Mouse (Mus musculus) limb, embryonic 14.5 days (tissue): Measurements from ENCODE around the gene Tmem33. TPM values are rescaled to one million over a fixed set of nuclear protein-coding genes. Genes with fewer than 3 reads are reported as not detected.

ENCODE experiments used
- ATAC-seq: fragments of 200-750 bp; cut with Nextera tagmentation; 2 replicates; pipeline ENCODE4 v1.8.0; 2017; ENCODE audit warnings: low read depth, moderate number of reproducible peaks, moderate TSS enrichment; ENCODE audit not compliant: low FRiP score
- DNase-seq: peaks from one replicate; pipeline ENCODE4 v3.0.0-alpha.2; 2015; ENCODE audit warnings: low spot score
- H3K27ac ChIP-seq: fragments of 300-500 bp; sonication (generic); replicated peaks from 2 replicates; pipeline ENCODE4 v1.5.1; 2014; ENCODE audit warnings: low read depth, mild to moderate bottlenecking, low read length, moderate library complexity, mixed read lengths
- H3K27me3 ChIP-seq: fragments of 300-500 bp; sonication (generic); 2 replicates; pipeline ENCODE4 v1.6.1; 2014; ENCODE audit warnings: low read length, mixed read lengths; ENCODE audit not compliant: control insufficient read depth, insufficient read depth
- H3K36me3 ChIP-seq: fragments of 300-500 bp; sonication (generic); 2 replicates; pipeline ENCODE4 v1.6.1; 2014; ENCODE audit warnings: mild to moderate bottlenecking, low read length, moderate library complexity, mixed read lengths; ENCODE audit not compliant: control insufficient read depth, insufficient read depth
- H3K4me1 ChIP-seq: fragments of 300-500 bp; sonication (generic); 2 replicates; pipeline ENCODE4 v1.6.1; 2014; ENCODE audit warnings: antibody characterized with exemption, low read length, mixed read lengths; ENCODE audit not compliant: control insufficient read depth, insufficient read depth
- H3K4me2 ChIP-seq: fragments of 300-500 bp; sonication (generic); replicated peaks from 2 replicates; pipeline ENCODE4 v1.6.1; 2014; ENCODE audit warnings: low read depth, mild to moderate bottlenecking, low read length, moderate library complexity; ENCODE audit not compliant: severe bottlenecking
- H3K4me3 ChIP-seq: fragments of 300-500 bp; sonication (generic); replicated peaks from 2 replicates; pipeline ENCODE4 v1.5.1; 2014; ENCODE audit warnings: low read length
- H3K9ac ChIP-seq: fragments of 300-500 bp; sonication (generic); 2 replicates; pipeline ENCODE4 v1.6.1; 2014; ENCODE audit warnings: mild to moderate bottlenecking, low read depth, low read length, moderate library complexity; ENCODE audit not compliant: severe bottlenecking
- H3K9me3 ChIP-seq: fragments of 300-500 bp; sonication (generic); 2 replicates; pipeline ENCODE4 v1.6.1; 2016; ENCODE audit warnings: low read length; ENCODE audit not compliant: control insufficient read depth
- POLR2A ChIP-seq: fragments of 200-500 bp; IDR thresholded peaks from 2 replicates; pipeline ENCODE4 v1.8.0; 2012; ENCODE audit warnings: inconsistent platforms, mild to moderate bottlenecking, moderate library complexity, borderline replicate concordance; ENCODE audit not compliant: insufficient read depth, insufficient read length; ENCODE audit errors: extremely low read depth
- WGBS: fragments of 180-500 bp; shearing (Covaris S2); extraction: QIAGEN DNeasy Blood & Tissue Kit; methylation state at CpG from one replicate; pipeline ENCODE4 v1.1.7; 2014; 5-methylcytosine and 5-hydroxymethylcytosine counted together
- polyA plus RNA-seq, 2 experiments: library from polyadenylated mRNA; depleted of rRNA in 1 of 2; stranded (reverse) in 1 of 2; unstranded in 1 of 2; fragments of >200 nt; fragmentation: Nextera tagmentation in 1 of 2; extraction: Ambion mirVana in 1 of 2; gene quantifications; 2 replicates each; pipeline versions ENCODE4 v1.2.1 to v1.2.3; 2012 to 2014

Tmem33 gene
- polyA plus RNA-seq, 2 experiments, result 55.4 to 77.5 TPM

DNA sequence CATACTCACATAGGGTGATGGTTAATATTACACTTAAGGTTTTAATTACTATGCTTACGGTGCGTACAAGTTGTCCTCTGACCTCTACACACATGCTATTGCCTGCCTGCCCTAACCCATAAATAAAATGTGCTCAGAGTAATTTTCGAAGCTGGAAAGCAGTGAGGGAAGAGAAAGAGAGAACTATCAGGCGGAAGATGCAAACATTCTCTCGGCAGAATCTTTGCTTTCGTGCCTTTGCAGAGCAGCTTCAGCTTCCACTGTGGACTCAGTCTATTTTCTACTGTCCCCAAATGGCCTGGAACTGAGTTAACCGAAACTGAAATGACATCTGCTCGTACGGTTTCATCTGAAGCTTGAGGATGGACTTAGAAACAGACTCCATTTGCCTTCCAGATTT, 1.9 kb upstream of the Tmem33 start:
- DNase-seq (no peak), ATAC-seq (no peak)
- WGBS, result 70% methylated on average over 9 of the region's 9 CpGs
- Histone ChIP-seq H3K27ac (no peak overlapping the region), H3K4me3 (no peak overlapping the region), H3K36me3 (0 out of 2 replicates have a peak, but pooled peaks cover 3% of the 10 kb centered on the region), H3K9ac (no peak overlapping the region), H3K4me2 (no peak overlapping the region), H3K9me3 (no peaks in the 10 kb centered on the region), H3K27me3 (no peaks in the 10 kb centered on the region), H3K4me1 (peaks cover 7% of the 10 kb centered on the region; the same call in 1 of the 2 replicates)
- no peak for TF ChIP-seq POLR2A

- H3K4me1 ChIP-seq, result peaks cover 7% of the 10 kb centered on the region; the same call in 1 of the 2 replicates
- TF ChIP-seq POLR2A, result no peak
- no peak for ATAC-seq
- WGBS, result under 1% methylated on average over 9 of the region's 9 CpGs
- H3K4me2 ChIP-seq, result peak overlapping the region; percentile 76
- peak overlapping the region; percentile 78 for H3K4me3 ChIP-seq
- no peaks in the 10 kb centered on the region for H3K9me3 ChIP-seq
- H3K27ac ChIP-seq, result no peak overlapping the region
- no peaks in the 10 kb centered on the region for H3K27me3 ChIP-seq
- DNase-seq, result no peak
- peaks cover 19% of the 10 kb centered on the region for H3K36me3 ChIP-seq
- H3K9ac ChIP-seq, result peak overlapping the region; percentile 82
Measured at GRCm38 (mm10) chr5:67260159-67260530, 220 bp upstream of the Tmem33 start.

DNA sequence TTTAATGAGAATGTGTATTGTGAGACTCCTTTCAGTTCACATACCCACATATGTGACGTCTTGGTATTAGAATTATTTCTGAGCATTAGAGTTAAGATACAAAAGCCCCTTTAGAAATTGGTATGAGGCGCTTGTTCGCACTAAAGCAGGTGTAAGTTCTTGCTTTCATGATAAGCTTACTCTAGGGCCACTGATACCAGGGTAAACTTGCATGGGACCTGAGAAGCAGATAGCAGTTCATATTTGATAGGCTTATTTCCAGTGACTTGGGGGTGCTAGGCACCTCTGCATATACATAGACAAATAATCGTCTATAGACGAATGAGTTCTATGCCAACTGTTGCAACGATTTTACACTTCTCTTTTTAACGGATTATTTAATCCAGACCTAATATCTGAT, 2.6 kb downstream of the Tmem33 start:
- Histone ChIP-seq H3K27ac (no peak overlapping the region), H3K36me3 (peaks cover 41% of the 10 kb centered on the region), H3K4me2 (no peak overlapping the region), H3K27me3 (no peaks in the 10 kb centered on the region), H3K9me3 (no peaks in the 10 kb centered on the region), H3K9ac (no peak overlapping the region), H3K4me3 (no peak overlapping the region), H3K4me1 (peaks cover 7% of the 10 kb centered on the region; the same call in 1 of the 2 replicates)
- DNase-seq (no peak), ATAC-seq (no peak)
- TF ChIP-seq POLR2A, result no peak
- 90% methylated on average over 7 of the region's 7 CpGs for WGBS

GRCm38 (mm10) chr5:67266106-67266505, 5.7 kb downstream of the Tmem33 start:
- Histone ChIP-seq H3K9ac (no peak overlapping the region), H3K36me3 (peaks cover 57% of the 10 kb centered on the region)
- TF ChIP-seq POLR2A, result no peak

GRCm38 (mm10) chr5:67269309-67269708, 8.9 kb downstream of the Tmem33 start:
- Histone ChIP-seq H3K4me2 (no peak overlapping the region), H3K4me3 (no peak overlapping the region), H3K4me1 (no peaks in the 10 kb centered on the region), H3K36me3 (peaks cover 46% of the 10 kb centered on the region), H3K27me3 (no peaks in the 10 kb centered on the region), H3K27ac (no peak overlapping the region), H3K9me3 (no peaks in the 10 kb centered on the region), H3K9ac (no peak overlapping the region)
- WGBS, result 90% methylated on average over 8 of the region's 8 CpGs
- ATAC-seq, result no peak
- no peak for TF ChIP-seq POLR2A
- DNase-seq, result no peak

More at GRCm38 (mm10) chr5:67266106-67266505, 5.7 kb downstream of the Tmem33 start:
- H3K4me3 ChIP-seq, result no peak overlapping the region
- H3K27ac ChIP-seq, result no peak overlapping the region
- 92% methylated on average over 1 of the region's 1 CpGs for WGBS
- no peak overlapping the region for H3K4me2 ChIP-seq
- H3K27me3 ChIP-seq, result no peaks in the 10 kb centered on the region
- peaks cover 7% of the 10 kb centered on the region; the same call in 1 of the 2 replicates for H3K4me1 ChIP-seq
- H3K9me3 ChIP-seq, result no peaks in the 10 kb centered on the region
- DNase-seq, result no peak
- no peak for ATAC-seq

DNA sequence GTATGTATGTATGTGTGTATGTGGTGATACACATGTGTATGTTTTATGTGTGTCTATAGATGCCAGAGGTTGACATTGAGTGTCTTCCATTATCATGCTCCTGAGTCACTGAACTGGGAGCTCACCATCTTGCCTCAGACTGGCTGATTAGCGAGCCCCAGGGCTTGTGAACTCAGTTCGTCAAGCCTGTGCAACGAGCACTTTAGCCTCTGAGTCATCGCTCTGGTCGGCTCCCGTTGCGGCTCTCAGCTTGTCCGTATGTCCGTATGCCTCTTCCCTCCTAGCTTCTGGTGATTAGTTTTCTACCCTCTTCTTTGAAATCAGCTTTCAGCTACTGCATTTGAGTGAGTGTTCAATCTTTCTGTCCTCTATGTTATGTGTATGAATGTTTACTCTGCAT, 19.0 kb downstream of the Tmem33 start:
- Histone ChIP-seq H3K27me3 (no peaks in the 10 kb centered on the region), H3K4me1 (no peaks in the 10 kb centered on the region), H3K9me3 (no peaks in the 10 kb centered on the region), H3K9ac (no peak overlapping the region), H3K36me3 (peaks cover 33% of the 10 kb centered on the region), H3K27ac (no peak overlapping the region), H3K4me3 (no peak overlapping the region), H3K4me2 (no peak overlapping the region)
- TF ChIP-seq POLR2A, result no peak
- 91% methylated on average over 9 of the region's 9 CpGs for WGBS
- no peak for DNase-seq
- no peak for ATAC-seq
